Mouse (Mus musculus) C2C12 (cell line): ENCODE results near the gene Odc1.

ENCODE experiments used
- CEBPB ChIP-seq: IDR thresholded peaks from one replicate; pipeline ENCODE4 v1.6.1; 2011; ENCODE audit warnings: low read depth, mild to moderate bottlenecking, control low read depth, moderate library complexity
- CTCF ChIP-seq: IDR thresholded peaks from one replicate; pipeline ENCODE4 v1.5.1; 2011; ENCODE audit not compliant: control insufficient read depth, insufficient read depth, insufficient read length
- MAX ChIP-seq: IDR thresholded peaks from one replicate; pipeline ENCODE4 v1.6.1; 2011; ENCODE audit warnings: mild to moderate bottlenecking, control low read depth
- MYOD1 ChIP-seq: IDR thresholded peaks from one replicate; pipeline ENCODE4 v1.6.1; 2011; ENCODE audit warnings: low read depth; ENCODE audit not compliant: control insufficient read depth, insufficient read length
- MYOG ChIP-seq: IDR thresholded peaks from one replicate; pipeline ENCODE4 v1.6.1; 2011; ENCODE audit not compliant: control insufficient read depth, insufficient read length; ENCODE audit errors: extremely low read depth
- USF1 ChIP-seq: IDR thresholded peaks from one replicate; pipeline ENCODE4 v1.6.1; 2011; ENCODE audit warnings: low read depth, mild to moderate bottlenecking, control low read depth, moderate library complexity

DNA sequence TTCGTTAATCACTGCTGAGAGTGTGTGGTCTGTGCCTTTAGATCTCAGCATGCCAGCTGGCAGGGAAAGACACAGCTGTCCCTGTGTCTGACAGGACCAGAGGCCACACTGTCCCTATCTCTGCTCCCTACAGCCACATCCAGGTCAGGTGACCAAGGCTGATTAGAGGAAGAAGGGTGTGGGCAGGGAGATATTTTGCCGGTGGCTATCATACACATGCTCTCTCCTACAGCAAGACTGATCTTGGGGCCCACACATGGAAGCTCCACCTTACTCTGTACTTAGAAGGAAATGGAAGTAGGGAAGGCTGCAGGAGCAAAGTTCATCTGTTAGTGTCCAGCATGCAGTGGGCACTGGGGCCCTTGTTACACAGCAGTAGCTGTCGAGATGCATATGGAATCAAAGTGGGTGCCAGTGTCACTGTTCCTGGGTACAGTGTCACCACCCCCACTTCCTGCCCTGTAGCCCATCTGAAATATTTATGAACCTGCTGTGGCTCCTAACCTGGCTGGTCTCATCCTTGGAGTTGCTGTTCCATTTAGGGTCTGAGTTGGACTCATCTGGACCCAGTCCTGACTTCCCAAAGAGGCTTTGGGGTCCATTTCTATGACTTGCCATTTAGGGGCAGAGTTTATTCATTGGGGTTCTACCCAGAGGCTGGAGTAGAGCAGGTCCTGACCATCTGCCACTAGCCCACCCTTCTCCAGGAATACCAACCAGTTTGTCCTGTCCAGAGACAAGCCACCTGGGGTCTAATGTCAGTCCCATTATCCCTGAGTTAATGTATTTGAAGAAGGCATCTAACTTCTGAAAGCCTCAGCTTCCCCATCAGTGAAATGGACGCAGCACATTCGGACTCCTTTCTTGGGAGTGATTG is 38.2 kb upstream of the Odc1 start:
- TF ChIP-seq CTCF (no peak), USF1 (no peak), MAX (no peak), CEBPB (no peak), MYOG (no peak), MYOD1 (no peak)
